Mouse (Mus musculus) neural tube, embryonic 13.5 days (tissue): Measurements from ENCODE around the gene Birc3. TPM values are rescaled to one million over a fixed set of nuclear protein-coding genes. Genes with fewer than 3 reads are reported as not detected.
"Not testable (repeated sequence)": the region's sequence is repeated elsewhere in the genome, so short reads cannot be mapped to it uniquely, and the experiment has no call there.

Experiments
- ATAC-seq: fragments of 200-750 bp; cut with Nextera tagmentation; 2 replicates; pipeline ENCODE4 v1.8.0; 2017; ENCODE audit warnings: low read depth, mild to moderate bottlenecking, moderate TSS enrichment, moderate library complexity
- H3K27ac ChIP-seq: fragments of 300-500 bp; sonication (generic); replicated peaks from 2 replicates; pipeline ENCODE4 v1.5.1; 2015; ENCODE audit warnings: moderate library complexity, mild to moderate bottlenecking, inconsistent platforms
- H3K27me3 ChIP-seq: fragments of 300-500 bp; sonication (generic); 2 replicates; pipeline ENCODE4 v1.6.1; 2015; ENCODE audit warnings: mild to moderate bottlenecking, inconsistent platforms
- H3K36me3 ChIP-seq: fragments of 300-500 bp; sonication (generic); 2 replicates; pipeline ENCODE4 v1.6.1; 2015; ENCODE audit warnings: mild to moderate bottlenecking, inconsistent platforms
- H3K4me1 ChIP-seq: fragments of 300-500 bp; sonication (generic); replicated peaks from 2 replicates; pipeline ENCODE4 v1.6.1; 2015; ENCODE audit warnings: inconsistent platforms
- H3K4me2 ChIP-seq: fragments of 300-500 bp; sonication (generic); 2 replicates; pipeline ENCODE4 v1.6.1; 2015; ENCODE audit warnings: inconsistent platforms, mild to moderate bottlenecking, moderate library complexity
- H3K4me3 ChIP-seq: fragments of 300-500 bp; sonication (generic); 2 replicates; pipeline ENCODE4 v1.5.1; 2015; ENCODE audit warnings: mild to moderate bottlenecking, inconsistent platforms
- H3K9ac ChIP-seq: fragments of 300-500 bp; sonication (generic); 2 replicates; pipeline ENCODE4 v1.6.1; 2015; ENCODE audit warnings: moderate library complexity, mild to moderate bottlenecking, inconsistent platforms
- H3K9me3 ChIP-seq: fragments of 300-500 bp; sonication (generic); 2 replicates; pipeline ENCODE4 v1.6.1; 2016; ENCODE audit warnings: inconsistent platforms
- WGBS: fragments of 180-500 bp; shearing (Covaris S2); methylation state at CpG from one replicate; pipeline ENCODE4 v1.1.7; 2015; 5-methylcytosine and 5-hydroxymethylcytosine counted together
- polyA plus RNA-seq: library from polyadenylated mRNA; unstranded; fragments of >200 nt; fragmentation: Nextera tagmentation; extraction: Ambion mirVana; gene quantifications from 2 replicates; pipeline ENCODE4 v1.2.1, GENCODE M21; 2015

Birc3 gene
- polyA plus RNA-seq, 1 experiment from 2014 or later, result 2.3 TPM

DNA sequence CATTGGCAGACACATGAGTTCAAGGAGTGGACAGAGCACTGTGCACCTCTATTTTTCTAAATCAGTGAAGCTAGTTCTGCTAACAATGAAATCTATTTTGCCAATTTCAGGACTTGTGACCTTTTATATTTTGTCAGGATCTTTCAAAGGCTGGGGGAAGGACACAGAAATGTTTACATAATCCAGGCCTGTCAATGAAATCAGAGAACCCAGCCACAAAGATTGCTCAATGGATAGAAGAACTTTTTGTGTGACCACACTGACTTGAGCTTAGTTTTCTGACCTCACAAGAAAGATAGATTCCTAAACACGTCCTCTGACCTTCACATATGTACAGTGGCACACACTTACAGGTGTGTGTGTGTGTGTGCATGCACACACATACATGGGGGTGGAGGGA is 18.2 kb upstream of the Birc3 start:
- Histone ChIP-seq H3K27me3 (no peaks in the 10 kb centered on the region), H3K4me3 (no peak overlapping the region), H3K36me3 (no peaks in the 10 kb centered on the region), H3K9ac (no peak overlapping the region), H3K4me2 (no peak overlapping the region), H3K27ac (no peak overlapping the region), H3K4me1 (no peaks in the 10 kb centered on the region), H3K9me3 (no peaks in the 10 kb centered on the region)
- WGBS, result 84% methylated on average over 1 of the region's 1 CpGs
- ATAC-seq, result no peak

GRCm38 (mm10) chr9:7884346-7884745 is 11.4 kb upstream of the Birc3 start:
- ATAC-seq, result no peak
- Histone ChIP-seq H3K4me1 (no peaks in the 10 kb centered on the region), H3K9me3 (no peaks in the 10 kb centered on the region; the same call in 1 of the 2 replicates), H3K36me3 (no peaks in the 10 kb centered on the region), H3K9ac (no peak overlapping the region), H3K27ac (no peak overlapping the region), H3K4me3 (no peak overlapping the region), H3K4me2 (no peak overlapping the region), H3K27me3 (no peaks in the 10 kb centered on the region)
- WGBS, result 96% methylated on average over 3 of the region's 3 CpGs

DNA sequence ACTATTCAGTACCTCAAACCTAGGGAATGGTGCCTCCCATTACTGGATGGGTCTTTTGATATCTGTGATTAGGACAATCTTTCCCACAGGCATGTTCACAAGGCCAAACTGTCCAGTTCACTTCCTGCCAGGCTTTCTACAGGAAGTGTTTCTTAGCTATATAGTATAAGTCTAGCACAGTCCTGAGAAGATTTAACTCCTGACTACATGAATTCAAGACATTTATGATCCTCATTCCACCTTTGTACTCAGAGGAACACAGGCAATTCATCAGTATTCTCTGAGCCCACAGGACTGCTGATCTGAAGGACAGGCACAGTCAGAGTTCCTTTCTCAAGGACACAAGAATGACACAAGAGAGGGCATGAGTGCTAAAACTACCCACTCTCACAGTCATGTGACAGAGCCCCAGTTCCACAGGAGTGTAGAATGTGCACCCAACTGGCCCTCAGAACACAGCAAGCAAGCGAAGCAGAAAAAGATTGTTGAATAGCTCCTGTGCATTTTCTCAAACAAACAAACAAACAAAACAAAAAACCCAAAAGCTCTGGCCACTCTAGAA is 9.4 kb upstream of the Birc3 start:
- Histone ChIP-seq H3K4me2 (no peak overlapping the region), H3K9ac (no peak overlapping the region), H3K27me3 (no peaks in the 10 kb centered on the region), H3K27ac (no peak overlapping the region), H3K9me3 (no peaks in the 10 kb centered on the region; the same call in 1 of the 2 replicates), H3K4me3 (no peak overlapping the region), H3K4me1 (no peaks in the 10 kb centered on the region), H3K36me3 (no peaks in the 10 kb centered on the region)
- WGBS, result 97% methylated on average over 1 of the region's 1 CpGs
- no peak for ATAC-seq

DNA sequence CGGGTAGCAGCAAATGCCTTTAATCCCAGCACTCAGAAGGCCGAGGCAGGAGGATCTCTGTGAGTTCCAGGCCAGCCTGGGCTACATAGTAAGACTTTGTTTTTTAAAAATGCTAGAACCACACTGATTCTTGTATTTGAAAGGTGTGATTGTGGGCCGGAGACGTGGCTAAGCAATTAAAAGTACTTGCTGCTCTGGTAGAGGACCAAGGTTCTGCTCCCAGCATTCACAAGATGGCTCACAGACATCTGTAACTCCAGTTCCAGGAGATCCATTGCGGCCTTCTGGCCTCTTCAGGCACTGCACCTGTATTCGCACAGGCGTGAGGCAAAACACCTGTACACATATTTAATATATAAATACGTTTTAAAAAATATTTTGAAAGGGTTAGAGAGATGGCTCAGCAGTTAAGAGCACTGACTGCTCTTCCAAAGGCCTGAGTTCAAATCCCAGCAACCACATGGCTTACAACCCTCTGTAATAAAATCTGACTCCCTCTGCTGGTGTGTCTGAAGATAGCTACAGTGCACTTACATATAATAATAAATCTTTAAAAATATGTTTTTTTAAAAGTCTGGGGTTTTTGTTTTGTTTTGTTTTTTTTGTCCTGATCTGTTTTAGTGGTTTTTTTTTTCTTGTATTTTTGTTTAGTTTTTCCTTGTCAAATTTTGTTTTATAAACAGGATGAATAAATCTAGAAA is 675 bp upstream of the Birc3 start:
- H3K4me2 ChIP-seq, result no peak overlapping the region
- 94% methylated on average over 8 of the region's 8 CpGs for WGBS
- no peak overlapping the region for H3K4me3 ChIP-seq
- H3K9me3 ChIP-seq, result no peaks in the 10 kb centered on the region
- H3K9ac ChIP-seq, result no peak overlapping the region
- H3K36me3 ChIP-seq, result no peaks in the 10 kb centered on the region
- no peaks in the 10 kb centered on the region for H3K27me3 ChIP-seq
- H3K4me1 ChIP-seq, result peaks cover 8% of the 10 kb centered on the region
- no peak overlapping the region for H3K27ac ChIP-seq
- no peak for ATAC-seq

- Histone ChIP-seq H3K9me3 (no peaks in the 10 kb centered on the region), H3K9ac (peak overlapping the region; percentile 73), H3K27me3 (no peaks in the 10 kb centered on the region), H3K4me1 (peaks cover 8% of the 10 kb centered on the region), H3K4me3 (peak overlapping the region; percentile 47), H3K36me3 (no peaks in the 10 kb centered on the region), H3K27ac (no peak overlapping the region), H3K4me2 (peak overlapping the region; percentile 88)
- WGBS, result 19% methylated on average over 23 of the region's 23 CpGs
- ATAC-seq, result peak; percentile 71; the same call in 1 of the 2 replicates
Measured at GRCm38 (mm10) chr9:7872044-7872774, 777 bp downstream of the Birc3 start.

DNA sequence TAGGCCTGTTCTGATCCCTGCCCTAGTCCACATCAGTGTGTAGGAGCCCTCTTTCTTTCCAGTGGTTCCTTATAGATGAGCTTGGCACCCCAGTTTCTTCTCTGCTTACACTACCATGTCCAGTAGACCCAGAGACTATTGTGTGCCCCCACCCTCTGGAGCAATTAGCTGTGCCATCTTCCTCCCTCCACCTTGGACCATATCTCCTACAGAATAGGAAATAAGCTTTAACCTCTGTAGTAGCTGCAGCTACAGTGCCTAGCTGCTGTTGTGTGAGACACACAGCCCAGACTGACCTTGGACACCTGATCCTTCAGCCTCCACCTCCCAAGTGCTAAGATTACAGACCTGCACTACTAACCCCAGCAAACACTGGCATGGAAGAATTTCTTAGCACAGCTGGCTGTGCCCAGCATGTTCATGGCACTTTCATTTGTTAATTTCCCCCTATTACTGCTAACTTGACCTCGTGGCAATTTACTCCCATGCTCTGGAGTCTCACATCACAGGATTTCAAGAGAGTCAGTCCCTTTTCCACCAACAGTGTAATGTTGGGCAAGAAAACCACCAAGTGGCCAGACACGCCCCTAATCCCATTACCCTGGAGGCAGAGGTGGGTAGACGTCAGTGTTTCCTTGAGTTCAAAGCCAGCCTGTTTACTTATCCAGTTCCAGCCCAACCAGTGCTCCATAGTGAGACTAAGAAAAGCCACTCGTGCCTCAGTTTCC is 1.5 kb downstream of the Birc3 start:
- H3K9ac ChIP-seq, result no peak overlapping the region
- no peak overlapping the region for H3K27ac ChIP-seq
- H3K4me1 ChIP-seq, result peaks cover 8% of the 10 kb centered on the region
- no peak overlapping the region for H3K4me2 ChIP-seq
- no peaks in the 10 kb centered on the region for H3K9me3 ChIP-seq
- ATAC-seq, result no peak
- 62% methylated on average over 4 of the region's 4 CpGs for WGBS
- H3K4me3 ChIP-seq, result no peak overlapping the region
- H3K27me3 ChIP-seq, result no peaks in the 10 kb centered on the region
- H3K36me3 ChIP-seq, result no peaks in the 10 kb centered on the region

DNA sequence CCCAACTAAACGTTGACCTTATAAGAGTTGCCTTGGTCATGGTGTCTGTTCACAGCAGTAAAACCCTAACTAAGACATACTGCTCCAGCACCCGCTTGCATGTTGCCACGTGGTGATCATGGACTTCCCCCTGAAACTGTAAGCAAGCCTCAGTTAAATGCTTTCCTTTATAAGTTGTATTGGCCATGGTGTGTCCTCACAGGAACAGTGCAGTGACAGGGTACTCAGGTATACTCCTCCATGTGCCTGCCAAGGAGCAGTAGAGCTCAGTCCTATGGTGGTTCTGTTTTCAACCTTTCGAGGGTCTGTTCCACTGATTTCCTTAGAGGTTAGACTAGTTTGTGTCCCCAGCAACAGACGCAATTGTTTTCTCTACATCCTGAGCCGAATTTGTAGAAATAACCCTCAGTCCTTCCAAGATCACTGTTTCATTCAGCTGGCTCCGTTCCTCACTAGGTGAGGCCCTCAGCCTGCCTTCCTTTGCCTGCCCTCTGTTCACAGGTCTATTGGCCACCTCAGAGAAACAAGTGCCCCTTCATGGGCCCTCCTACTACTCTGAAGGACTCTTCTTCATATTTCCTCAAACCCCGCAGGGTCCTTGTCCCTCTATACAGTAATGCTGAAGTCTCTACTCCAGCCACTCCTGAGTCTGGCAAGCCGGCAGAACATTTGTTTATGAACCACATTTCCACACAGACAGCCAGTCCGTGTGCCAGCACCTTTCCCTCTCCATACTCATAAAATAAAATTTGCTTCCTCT is 2.2 kb downstream of the Birc3 start:
- Histone ChIP-seq H3K9me3 (no peaks in the 10 kb centered on the region), H3K36me3 (no peaks in the 10 kb centered on the region), H3K4me3 (no peak overlapping the region), H3K27ac (no peak overlapping the region), H3K4me2 (no peak overlapping the region), H3K4me1 (peaks cover 8% of the 10 kb centered on the region), H3K9ac (no peak overlapping the region), H3K27me3 (no peaks in the 10 kb centered on the region)
- 91% methylated on average over 10 of the region's 10 CpGs for WGBS
- ATAC-seq, result no peak

DNA sequence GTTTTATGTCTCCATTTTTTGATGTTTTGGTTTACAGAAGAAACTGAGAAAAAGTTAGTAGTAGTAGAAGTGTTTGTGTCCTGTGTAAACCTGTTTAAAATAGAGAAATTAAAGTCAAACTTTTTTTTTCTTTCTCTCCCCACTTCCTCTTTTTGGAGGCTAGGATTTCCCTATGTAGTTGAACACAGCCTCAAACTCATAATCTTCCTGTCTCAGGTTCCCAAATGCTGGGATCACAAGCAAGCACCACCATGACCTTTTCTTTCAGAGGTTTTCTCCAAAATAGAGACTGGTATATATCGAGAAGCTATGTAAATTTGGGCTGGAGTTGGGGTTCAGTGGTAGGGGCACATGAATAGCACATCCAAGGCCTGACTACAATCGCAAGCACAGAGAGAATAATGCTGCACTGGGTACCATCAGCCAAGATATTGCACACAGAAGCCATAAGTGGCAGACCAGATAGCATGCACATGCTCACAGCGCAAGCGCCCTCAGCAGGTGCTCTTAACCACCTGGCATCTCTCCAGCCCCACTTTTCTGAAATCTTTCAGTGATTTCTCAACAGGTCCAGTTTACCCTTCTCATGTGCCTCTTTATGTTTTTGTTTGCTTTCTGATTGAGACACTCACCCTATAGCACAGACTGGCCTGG is 4.0 kb downstream of the Birc3 start:
- no peaks in the 10 kb centered on the region for H3K9me3 ChIP-seq
- H3K27ac ChIP-seq, result no peak overlapping the region
- no peaks in the 10 kb centered on the region for H3K36me3 ChIP-seq
- no peaks in the 10 kb centered on the region for H3K27me3 ChIP-seq
- H3K4me3 ChIP-seq, result no peak overlapping the region
- ATAC-seq, result no peak
- no peak overlapping the region for H3K4me2 ChIP-seq
- WGBS, result 89% methylated on average over 4 of the region's 4 CpGs
- peaks cover 8% of the 10 kb centered on the region for H3K4me1 ChIP-seq
- no peak overlapping the region for H3K9ac ChIP-seq

- ATAC-seq, result no peak
- 96% methylated on average over 3 of the region's 3 CpGs for WGBS
- no peaks in the 10 kb centered on the region for H3K36me3 ChIP-seq
- no peaks in the 10 kb centered on the region for H3K9me3 ChIP-seq
- H3K4me2 ChIP-seq, result no peak overlapping the region
- no peak overlapping the region for H3K4me3 ChIP-seq
- no peaks in the 10 kb centered on the region for H3K27me3 ChIP-seq
- no peak overlapping the region for H3K9ac ChIP-seq
- H3K4me1 ChIP-seq, result peaks cover 6% of the 10 kb centered on the region
- H3K27ac ChIP-seq, result no peak overlapping the region
Measured at GRCm38 (mm10) chr9:7867981-7868380, 5.0 kb downstream of the Birc3 start.

DNA sequence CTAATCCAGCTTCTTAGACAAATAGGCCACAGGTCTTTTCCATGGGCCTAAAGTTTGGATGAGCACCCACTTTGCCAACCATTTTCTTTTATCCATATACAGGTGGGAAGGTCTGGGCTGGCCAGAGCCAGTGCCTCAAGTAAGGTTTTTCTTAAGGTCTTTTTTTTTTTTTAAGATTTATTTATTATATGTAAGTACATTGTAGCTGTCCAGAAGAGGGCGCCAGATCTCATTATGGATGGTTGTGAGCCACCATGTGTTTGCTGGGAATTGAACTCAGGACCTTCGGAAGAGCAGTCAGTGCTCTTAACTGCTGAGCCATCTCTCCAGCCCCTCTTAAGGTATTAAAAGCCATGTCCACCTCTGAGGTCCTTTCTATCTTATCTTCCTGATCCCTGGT is 6.0 kb downstream of the Birc3 start:
- not testable (repeated sequence) for H3K4me1 ChIP-seq, H3K36me3 ChIP-seq, H3K27ac ChIP-seq, H3K9me3 ChIP-seq, ATAC-seq, H3K27me3 ChIP-seq, H3K4me3 ChIP-seq, H3K9ac ChIP-seq, H3K4me2 ChIP-seq
- WGBS, result 92% methylated on average over 2 of the region's 2 CpGs

DNA sequence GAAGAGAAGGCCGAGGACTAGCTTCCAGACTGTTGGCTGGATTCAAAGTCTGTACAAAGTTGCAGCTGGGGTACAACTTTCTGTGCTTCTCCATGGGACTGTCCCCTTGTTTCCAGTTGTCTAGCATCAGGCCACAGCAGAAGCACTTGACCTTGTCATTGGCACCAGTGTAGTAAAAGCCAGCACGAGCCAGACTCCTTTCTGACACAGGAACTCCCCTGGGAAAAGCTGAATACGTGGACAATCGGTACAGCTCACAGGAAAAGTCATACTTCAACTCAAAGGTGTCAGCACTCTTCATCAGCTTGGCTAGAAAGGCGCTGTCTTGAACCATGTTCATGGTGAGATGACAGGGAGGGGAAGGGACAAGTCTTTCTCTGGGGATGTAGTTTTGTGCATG is 12.0 kb downstream of the Birc3 start:
- Histone ChIP-seq H3K4me1 (no peaks in the 10 kb centered on the region), H3K27ac (no peak overlapping the region), H3K4me3 (no peak overlapping the region), H3K9ac (no peak overlapping the region), H3K27me3 (no peaks in the 10 kb centered on the region), H3K4me2 (no peak overlapping the region), H3K36me3 (no peaks in the 10 kb centered on the region), H3K9me3 (no peaks in the 10 kb centered on the region)
- ATAC-seq, result no peak
- 87% methylated on average over 5 of the region's 5 CpGs for WGBS
